Mouse (Mus musculus) myocyte (in vitro differentiated cells): ENCODE results near the gene Tcte1. TPM values are rescaled to one million over a fixed set of nuclear protein-coding genes. Genes with fewer than 3 reads are reported as not detected.
A peak's percentile ranks its signal among the peaks of the same experiment; 100 is the strongest.

Experiments
- H3K27me3 ChIP-seq: one replicate; pipeline ENCODE4 v1.6.1; 2011; ENCODE audit not compliant: control insufficient read depth, insufficient read depth, insufficient read length
- H3K36me3 ChIP-seq: one replicate; pipeline ENCODE4 v1.6.1; 2011; ENCODE audit not compliant: control insufficient read depth, insufficient read depth
- H3K4me2 ChIP-seq: one replicate; pipeline ENCODE4 v1.6.1; 2011; ENCODE audit warnings: low read depth, control low read depth
- H3K4me3 ChIP-seq: one replicate; pipeline ENCODE4 v1.5.1; 2011; ENCODE audit warnings: mild to moderate bottlenecking, control low read depth, moderate library complexity
- H3K79me2 ChIP-seq: one replicate; pipeline ENCODE4 v1.6.1; 2011; ENCODE audit not compliant: control insufficient read depth, insufficient read depth
- H3ac ChIP-seq: one replicate; pipeline ENCODE4 v1.6.1; 2011; ENCODE audit not compliant: control insufficient read depth, insufficient read length
- CEBPB ChIP-seq: IDR thresholded peaks from 2 replicates; pipeline ENCODE4 v1.6.1; 2011; ENCODE audit warnings: mild to moderate bottlenecking, moderate library complexity; ENCODE audit not compliant: poor library complexity, insufficient read depth, severe bottlenecking
- E2F4 ChIP-seq: IDR thresholded peaks from one replicate; pipeline ENCODE4 v1.6.1; 2011; ENCODE audit warnings: mild to moderate bottlenecking, control low read depth, moderate library complexity; ENCODE audit not compliant: insufficient read depth
- MAX ChIP-seq: IDR thresholded peaks from one replicate; pipeline ENCODE4 v1.6.1; 2011; ENCODE audit warnings: low read depth, mild to moderate bottlenecking, control low read depth
- MYOD1 ChIP-seq, 3 experiments: IDR thresholded peaks; one replicate each; pipeline ENCODE4 v1.6.1; 2011; ENCODE audit warnings: control low read depth in 2 of 3, low read depth in 2 of 3, mild to moderate bottlenecking in 2 of 3, moderate library complexity in 1 of 3; ENCODE audit not compliant: insufficient read length in 2 of 3, control insufficient read depth in 1 of 3
- MYOG ChIP-seq, 3 experiments: IDR thresholded peaks; one replicate each; pipeline ENCODE4 v1.6.1; 2011; ENCODE audit warnings: control low read depth in 2 of 3, low read depth in 2 of 3, mild to moderate bottlenecking in 2 of 3; ENCODE audit not compliant: insufficient read length in 2 of 3, control insufficient read depth in 1 of 3, insufficient read depth in 1 of 3
- POLR2A ChIP-seq: IDR thresholded peaks from one replicate; pipeline ENCODE4 v1.6.1; 2011; ENCODE audit warnings: low read depth, mild to moderate bottlenecking, control low read depth, moderate library complexity; ENCODE audit not compliant: insufficient read length
- POLR2AphosphoS2 ChIP-seq: IDR thresholded peaks from one replicate; pipeline ENCODE4 v1.6.1; 2011; ENCODE audit warnings: low read depth, control low read depth; ENCODE audit not compliant: insufficient read length
- REST ChIP-seq: IDR thresholded peaks from one replicate; pipeline ENCODE4 v1.6.1; 2011; ENCODE audit warnings: mild to moderate bottlenecking, control low read depth, moderate library complexity; ENCODE audit not compliant: insufficient read depth, insufficient read length
- SRF ChIP-seq: IDR thresholded peaks from one replicate; pipeline ENCODE4 v1.6.1; 2011; ENCODE audit warnings: low read depth; ENCODE audit not compliant: control insufficient read depth, insufficient read length
- TCF12 ChIP-seq: IDR thresholded peaks from one replicate; pipeline ENCODE4 v1.6.1; 2011; ENCODE audit warnings: mild to moderate bottlenecking, control low read depth; ENCODE audit not compliant: poor library complexity, insufficient read depth, severe bottlenecking
- TCF3 ChIP-seq: IDR thresholded peaks from one replicate; pipeline ENCODE4 v1.6.1; 2011; ENCODE audit warnings: low read depth, control low read depth; ENCODE audit not compliant: insufficient read length
- USF1 ChIP-seq: IDR thresholded peaks from one replicate; pipeline ENCODE4 v1.6.1; 2011; ENCODE audit warnings: low read depth, mild to moderate bottlenecking, control low read depth, moderate library complexity
- polyA plus RNA-seq: library from polyadenylated mRNA; unstranded; fragments of >200 nt; fragmentation: generic; extraction: Trizol; gene quantifications from one replicate; pipeline ENCODE4 v1.2.1, GENCODE M21; 2012; ENCODE audit warnings: missing spikeins

Gene Tcte1
- polyA plus RNA-seq, 1 experiment = not detected

- Histone ChIP-seq H3K36me3 (peaks cover 59% of the 10 kb centered on the region), H3K27me3 (no peaks in the 10 kb centered on the region), H3K79me2 (peaks cover 39% of the 10 kb centered on the region), H3ac (no peak overlapping the region), H3K4me2 (no peak overlapping the region), H3K4me3 (no peak overlapping the region)
- TF ChIP-seq REST = no peak
- no peak for TF ChIP-seq USF1
- TF ChIP-seq MYOG (IDR thresholded peaks at IDR 0.05; ENCODE audit: control insufficient read depth in 1 of 3, insufficient read depth in 1 of 3, insufficient read length in 2 of 3, low read depth in 2 of 3) = no peak
- no peak for TF ChIP-seq TCF12
- TF ChIP-seq TCF3 = no peak
- no peak for TF ChIP-seq POLR2A
- no peak for TF ChIP-seq E2F4
- no peak for TF ChIP-seq MYOD1 (IDR thresholded peaks at IDR 0.05; ENCODE audit: control insufficient read depth in 1 of 3, insufficient read length in 2 of 3, low read depth in 2 of 3)
- no peak for TF ChIP-seq POLR2AphosphoS2
- TF ChIP-seq MAX = no peak
- no peak for TF ChIP-seq SRF
- no peak for TF ChIP-seq CEBPB
These were observed 65.1 kb downstream of the Tcte1 start for GRCm38 (mm10) chr17:45588370-45588769.

- Histone ChIP-seq H3ac (no peak overlapping the region), H3K27me3 (no peaks in the 10 kb centered on the region), H3K79me2 (peaks cover 48% of the 10 kb centered on the region), H3K4me2 (no peak overlapping the region), H3K4me3 (peak overlapping the region; percentile 80), H3K36me3 (peaks cover 59% of the 10 kb centered on the region)
- TF ChIP-seq E2F4 = no peak
- no peak for TF ChIP-seq REST
- TF ChIP-seq POLR2AphosphoS2 = peak; percentile 30
- peak; percentile 27 for TF ChIP-seq POLR2A
- no peak for TF ChIP-seq MYOD1 (IDR thresholded peaks at IDR 0.05; ENCODE audit: control insufficient read depth in 1 of 3, insufficient read length in 2 of 3, low read depth in 2 of 3)
These were observed 66.0 kb downstream of the Tcte1 start for GRCm38 (mm10) chr17:45589236-45589635.

- peaks cover 54% of the 10 kb centered on the region for H3K79me2 ChIP-seq
- H3K27me3 ChIP-seq = no peaks in the 10 kb centered on the region
- no peak for TF ChIP-seq SRF
- TF ChIP-seq POLR2A = peak; percentile 44
- no peak for TF ChIP-seq MYOG (IDR thresholded peaks at IDR 0.05; ENCODE audit: control insufficient read depth in 1 of 3, insufficient read depth in 1 of 3, insufficient read length in 2 of 3, low read depth in 2 of 3)
- peak; percentile 76 for TF ChIP-seq POLR2AphosphoS2
- H3K4me3 ChIP-seq = peak overlapping the region; percentile 80
- no peak overlapping the region for H3ac ChIP-seq
- H3K36me3 ChIP-seq = peaks cover 57% of the 10 kb centered on the region
- H3K4me2 ChIP-seq = no peak overlapping the region
These were observed 66.6 kb downstream of the Tcte1 start for GRCm38 (mm10) chr17:45589844-45590243.

- H3K4me2 ChIP-seq = peak overlapping the region; percentile 88
- H3ac ChIP-seq = no peak overlapping the region
- peaks cover 58% of the 10 kb centered on the region for H3K79me2 ChIP-seq
- TF ChIP-seq CEBPB (no peak), MYOG (IDR thresholded peaks at IDR 0.05; ENCODE audit: control insufficient read depth in 1 of 3, insufficient read depth in 1 of 3, insufficient read length in 2 of 3, low read depth in 2 of 3) (no peak), MAX (no peak), MYOD1 (IDR thresholded peaks at IDR 0.05; ENCODE audit: control insufficient read depth in 1 of 3, insufficient read length in 2 of 3, low read depth in 2 of 3) (no peak), E2F4 (no peak), POLR2AphosphoS2 (no peak), TCF12 (no peak), TCF3 (no peak), REST (no peak), USF1 (no peak), POLR2A (no peak), SRF (no peak)
- no peaks in the 10 kb centered on the region for H3K27me3 ChIP-seq
- peak overlapping the region; percentile 80 for H3K4me3 ChIP-seq
- peaks cover 51% of the 10 kb centered on the region for H3K36me3 ChIP-seq
These were observed 67.2 kb downstream of the Tcte1 start for GRCm38 (mm10) chr17:45590410-45590809.

- Histone ChIP-seq H3K4me2 (peak overlapping the region; percentile 88), H3ac (peak overlapping the region; percentile 3), H3K27me3 (no peaks in the 10 kb centered on the region), H3K4me3 (peak overlapping the region; percentile 80), H3K79me2 (peaks cover 58% of the 10 kb centered on the region), H3K36me3 (peaks cover 37% of the 10 kb centered on the region)
- no peak for TF ChIP-seq SRF
- TF ChIP-seq TCF12 = no peak
- no peak for TF ChIP-seq MAX
- peak; percentile 38 for TF ChIP-seq POLR2A
- peak; percentile 61 for TF ChIP-seq POLR2AphosphoS2
- TF ChIP-seq MYOG (IDR thresholded peaks at IDR 0.05; ENCODE audit: control insufficient read depth in 1 of 3, insufficient read depth in 1 of 3, insufficient read length in 2 of 3, low read depth in 2 of 3) = no peak
- TF ChIP-seq E2F4 = no peak
- TF ChIP-seq TCF3 = no peak
- no peak for TF ChIP-seq USF1
- no peak for TF ChIP-seq CEBPB
- peak in 1 of 3 experiments; percentile 34 for TF ChIP-seq MYOD1 (IDR thresholded peaks at IDR 0.05; ENCODE audit: control insufficient read depth in 1 of 3, insufficient read length in 2 of 3, low read depth in 2 of 3)
- no peak for TF ChIP-seq REST
These were observed 68.7 kb downstream of the Tcte1 start for GRCm38 (mm10) chr17:45591701-45592605.
